Mouse (Mus musculus) bone marrow macrophage, adult 2 months (primary cell): Measurements from ENCODE around the gene Sectm1b. TPM values are rescaled to one million over a fixed set of nuclear protein-coding genes. Genes with fewer than 3 reads are reported as not detected.
"Not testable (repeated sequence)": the region's sequence is repeated elsewhere in the genome, so short reads cannot be mapped to it uniquely, and the experiment has no call there.

Experiments used
- H3K27ac ChIP-seq: 2 replicates; pipeline ENCODE4 v1.5.1; 2012; ENCODE audit warnings: low read depth, low read length; ENCODE audit not compliant: insufficient read depth
- H3K4me1 ChIP-seq: 2 replicates; pipeline ENCODE4 v1.6.1; 2012; ENCODE audit warnings: low read length; ENCODE audit not compliant: control insufficient read depth, insufficient read depth
- H3K4me3 ChIP-seq: 2 replicates; pipeline ENCODE4 v1.5.1; 2012; ENCODE audit warnings: mild to moderate bottlenecking, low read length, moderate library complexity; ENCODE audit not compliant: insufficient read depth
- CTCF ChIP-seq: IDR thresholded peaks from 2 replicates; pipeline ENCODE4 v1.5.1; 2012; ENCODE audit warnings: low read depth, mild to moderate bottlenecking, low read length, moderate library complexity
- POLR2A ChIP-seq: IDR thresholded peaks from 2 replicates; pipeline ENCODE4 v1.6.1; 2012; ENCODE audit warnings: mild to moderate bottlenecking, low read depth, low read length, borderline replicate concordance
- polyA plus RNA-seq: library from polyadenylated mRNA; stranded (reverse); fragments of >200 nt; gene quantifications from 2 replicates; pipeline ENCODE4 v1.2.4, GENCODE M21; 2012; ENCODE audit not compliant: missing spikeins, insufficient read depth, insufficient read length

Gene Sectm1b
- polyA plus RNA-seq, 1 experiment = not detected

DNA sequence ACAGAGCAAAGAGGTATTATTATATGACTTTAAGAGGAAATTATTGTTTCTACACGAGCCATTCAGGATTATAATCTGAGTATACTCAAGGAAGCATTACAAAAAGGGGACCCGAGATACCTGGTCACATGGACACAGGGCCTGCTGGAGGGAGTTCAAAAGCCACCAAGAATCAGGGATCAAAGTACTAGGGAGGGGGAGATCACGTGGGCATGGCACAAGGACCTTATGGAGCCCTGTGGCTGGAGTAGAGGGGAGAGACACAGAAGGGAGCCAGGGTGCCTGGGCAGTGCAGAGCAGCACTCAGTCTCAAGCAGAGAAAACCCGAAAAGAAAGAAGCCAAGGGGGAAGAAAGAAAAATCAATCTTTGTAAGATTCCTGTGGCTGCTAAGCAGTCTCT, 11.0 kb downstream of the Sectm1b start:
- no peak overlapping the region for H3K4me3 ChIP-seq
- no peak overlapping the region for H3K27ac ChIP-seq
- no peak for TF ChIP-seq CTCF
- no peak for TF ChIP-seq POLR2A
- H3K4me1 ChIP-seq = peaks cover 7% of the 10 kb centered on the region

DNA sequence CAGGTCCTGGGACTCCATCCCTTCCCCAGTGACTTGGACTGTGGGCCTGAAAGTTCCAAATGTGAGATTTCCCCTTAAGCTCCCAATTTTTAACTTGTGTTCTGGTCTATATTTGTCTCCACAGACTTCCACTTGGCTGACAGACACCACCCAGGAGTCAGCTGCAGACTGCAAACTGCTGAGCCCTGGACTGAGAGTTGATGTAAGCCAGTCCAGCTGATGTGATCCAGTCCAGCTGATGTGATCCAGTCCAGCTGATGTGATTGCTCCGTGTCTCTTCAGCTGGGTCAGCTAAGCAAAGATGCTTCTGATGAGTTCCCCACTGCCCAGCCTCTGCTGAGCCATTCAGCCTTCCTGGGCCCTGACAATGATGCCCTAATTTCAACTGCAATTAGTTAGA, 11.6 kb downstream of the Sectm1b start:
- Histone ChIP-seq H3K4me1 (peaks cover 5% of the 10 kb centered on the region), H3K4me3 (no peak overlapping the region), H3K27ac (no peak overlapping the region)
- TF ChIP-seq CTCF (no peak), POLR2A (no peak)

DNA sequence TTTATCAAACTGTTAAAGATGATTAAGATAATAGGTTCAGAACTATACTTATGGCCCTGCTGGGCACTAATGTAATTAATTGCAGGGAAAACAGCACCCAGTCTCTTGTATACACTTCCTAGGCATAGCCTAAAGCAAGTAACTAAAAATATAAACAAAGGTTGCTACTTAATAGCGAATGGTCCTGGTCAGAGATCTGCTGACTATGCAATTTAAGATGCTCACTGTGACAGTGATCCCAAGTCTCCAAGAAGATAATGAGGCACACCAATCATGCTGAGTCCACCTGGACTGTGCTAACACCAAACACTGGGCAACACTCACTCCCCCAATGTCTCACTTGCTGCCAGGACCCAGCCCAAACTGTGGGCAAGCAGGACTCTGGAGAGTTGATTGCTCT, 13.5 kb downstream of the Sectm1b start:
- Histone ChIP-seq H3K4me3 (no peak overlapping the region), H3K27ac (no peak overlapping the region), H3K4me1 (no peaks in the 10 kb centered on the region)
- no peak for TF ChIP-seq POLR2A
- no peak for TF ChIP-seq CTCF

DNA sequence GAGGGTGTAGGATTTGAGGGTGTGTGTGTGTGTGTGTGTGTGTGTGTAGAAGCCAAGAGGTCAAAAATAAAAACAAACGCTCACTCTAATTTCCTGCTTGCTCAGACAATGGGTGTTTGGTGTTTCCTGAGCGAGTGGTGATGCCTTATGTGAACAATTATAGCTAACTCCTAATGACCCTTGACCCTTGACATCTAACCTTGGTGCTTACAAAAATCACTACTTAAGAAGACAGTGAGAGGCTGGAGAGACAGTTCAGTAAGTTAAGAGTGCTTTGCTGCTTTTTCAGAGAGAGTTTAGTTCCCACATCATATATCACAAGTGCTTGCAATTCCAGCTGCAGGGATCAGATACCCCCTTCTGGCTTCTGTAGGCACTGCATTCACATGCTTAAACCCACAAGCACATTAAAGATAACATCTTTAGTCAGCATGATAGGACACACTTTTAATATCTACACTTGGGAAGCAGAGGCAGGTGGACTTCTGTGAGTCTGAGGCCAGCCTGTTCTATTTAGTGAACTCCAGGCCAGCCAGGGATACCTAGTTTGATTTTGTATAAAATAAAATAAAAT, 15.5 kb downstream of the Sectm1b start:
- Histone ChIP-seq H3K4me3 (no peak overlapping the region), H3K4me1 (no peaks in the 10 kb centered on the region), H3K27ac (no peak overlapping the region)
- TF ChIP-seq POLR2A = no peak

DNA sequence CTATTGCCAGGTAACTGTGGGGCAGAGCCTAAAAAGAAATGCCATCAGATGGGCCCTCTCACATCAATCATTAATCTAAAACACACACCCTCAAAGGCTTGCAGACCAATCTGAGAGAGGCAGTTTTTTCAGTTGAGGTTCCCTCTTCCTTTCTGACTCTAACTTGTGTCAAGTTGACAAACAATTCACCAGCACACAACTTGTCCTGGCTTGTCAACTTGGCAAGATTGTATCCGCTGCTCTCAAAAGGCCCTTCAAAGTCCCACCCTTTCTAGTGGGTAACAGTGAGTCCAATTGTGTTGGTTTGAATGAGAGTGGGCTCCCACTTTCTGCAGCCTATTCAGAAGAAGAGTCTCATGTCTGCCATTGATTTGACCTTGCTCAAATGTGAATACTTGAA, 18.1 kb downstream of the Sectm1b start:
- no peak for TF ChIP-seq CTCF
- TF ChIP-seq POLR2A = no peak
- Histone ChIP-seq H3K27ac (no peak overlapping the region), H3K4me3 (no peak overlapping the region), H3K4me1 (no peaks in the 10 kb centered on the region)

DNA sequence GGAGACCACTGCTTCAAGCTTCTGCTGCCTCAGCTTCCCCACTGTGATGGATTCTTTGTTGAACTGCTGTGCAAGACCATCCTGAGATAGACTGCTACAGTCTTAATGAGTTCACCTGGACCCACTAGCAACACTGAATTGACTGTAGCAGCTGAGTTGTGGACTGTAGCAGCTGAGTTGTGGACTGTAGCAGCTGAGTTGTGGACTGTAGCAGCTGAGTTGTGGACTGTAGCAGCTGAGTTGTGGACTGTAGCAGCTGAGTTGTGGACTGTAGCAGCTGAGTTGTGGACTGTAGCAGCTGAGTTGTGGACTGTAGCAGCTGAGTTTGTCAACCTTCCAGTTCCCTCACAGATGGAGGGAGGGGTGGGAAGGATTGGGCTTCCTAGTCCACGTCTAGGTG, 20.3 kb downstream of the Sectm1b start:
- not testable (repeated sequence) for H3K4me1 ChIP-seq, H3K27ac ChIP-seq, H3K4me3 ChIP-seq

DNA sequence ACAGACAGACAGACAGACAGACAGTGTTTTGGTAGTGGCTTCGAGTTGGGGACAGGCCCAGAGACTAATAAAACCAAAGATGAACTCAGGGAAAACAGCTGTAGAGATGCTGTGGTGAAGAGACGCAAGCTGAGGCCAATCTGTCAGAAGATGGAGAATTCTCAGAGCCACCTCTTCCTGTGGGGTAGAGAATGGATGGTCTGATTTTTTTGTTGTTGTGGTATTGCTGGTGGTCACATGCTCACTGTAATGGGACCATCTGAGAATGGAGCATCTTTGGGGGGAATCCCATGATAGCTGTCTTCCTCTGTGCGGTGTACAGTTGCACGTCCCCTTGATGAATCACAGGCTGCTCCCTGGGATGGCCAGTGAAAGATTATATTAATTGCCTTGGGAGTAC, 20.9 kb downstream of the Sectm1b start:
- Histone ChIP-seq H3K4me1 (no peaks in the 10 kb centered on the region), H3K27ac (no peak overlapping the region), H3K4me3 (no peak overlapping the region)
- TF ChIP-seq POLR2A (no peak), CTCF (no peak)

DNA sequence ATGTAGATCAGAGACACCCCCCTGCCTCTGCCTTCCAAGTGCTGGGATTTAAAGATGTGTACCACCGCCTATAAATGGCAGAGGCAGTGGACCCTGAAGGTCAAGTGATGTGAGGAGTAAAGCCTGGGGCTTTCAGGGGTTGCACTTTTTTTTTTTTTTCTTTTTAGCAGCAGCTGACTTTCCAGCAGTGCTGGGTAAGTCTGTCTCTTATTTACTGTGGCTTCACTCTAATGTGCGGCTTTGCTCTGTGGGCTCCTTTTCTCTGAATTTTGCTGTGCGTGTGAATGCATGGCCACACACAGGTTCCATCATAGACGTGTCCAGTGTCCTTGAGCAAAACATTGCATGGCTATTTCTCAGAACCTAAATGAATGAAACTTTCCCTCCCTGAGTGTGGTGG, 21.7 kb downstream of the Sectm1b start:
- Histone ChIP-seq H3K27ac (no peak overlapping the region), H3K4me3 (no peak overlapping the region), H3K4me1 (no peaks in the 10 kb centered on the region)
- no peak for TF ChIP-seq POLR2A
- TF ChIP-seq CTCF = no peak

DNA sequence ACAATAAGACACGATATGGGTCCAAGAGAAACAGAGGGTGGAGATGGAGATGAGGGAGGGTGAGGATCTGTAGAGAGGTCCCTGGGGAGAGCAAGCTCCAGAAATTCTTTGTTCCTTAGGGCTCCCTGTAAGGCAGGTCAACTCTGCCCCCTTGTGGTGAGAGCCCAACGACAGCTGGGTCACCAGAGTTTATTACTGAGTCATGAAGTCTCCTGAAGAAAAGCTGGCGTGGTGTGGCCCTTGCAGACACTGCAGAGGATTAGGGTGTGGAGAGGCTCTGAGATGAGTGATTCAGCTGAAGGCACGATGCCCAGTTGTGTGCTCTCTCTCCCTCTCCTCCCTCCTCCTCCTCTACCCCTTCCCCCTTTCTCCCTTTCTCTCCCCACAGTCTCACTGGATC, 22.2 kb downstream of the Sectm1b start:
- no peak overlapping the region for H3K27ac ChIP-seq
- peak; percentile 43 for TF ChIP-seq CTCF
- TF ChIP-seq POLR2A = no peak
- no peaks in the 10 kb centered on the region for H3K4me1 ChIP-seq
- H3K4me3 ChIP-seq = no peak overlapping the region

DNA sequence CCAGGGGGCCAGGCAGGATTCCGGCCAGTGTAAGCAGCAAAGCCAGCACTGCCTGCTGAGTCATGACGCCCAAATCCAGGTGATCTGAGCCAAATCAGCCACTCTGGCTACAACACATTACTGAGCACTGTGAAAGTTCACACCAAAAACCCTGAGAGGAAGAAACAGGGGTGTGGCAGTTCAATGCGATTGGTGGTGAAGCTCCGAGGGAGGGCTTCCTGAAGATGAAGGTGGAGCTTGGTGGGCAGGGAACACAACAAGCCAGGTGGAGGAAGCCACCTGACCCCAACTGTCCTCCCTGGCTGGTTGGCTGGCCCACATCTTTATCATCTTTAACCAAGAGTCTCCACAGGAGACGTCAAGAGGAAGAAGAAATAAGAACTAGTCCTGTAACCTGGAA, 24.1 kb downstream of the Sectm1b start, which contains the start of gene Cd7:
Gene Cd7 (minus strand): TSS at position 117 of the 400 bp plus-strand sequence.
- TF ChIP-seq POLR2A = no peak
- no peak for TF ChIP-seq CTCF
- H3K27ac ChIP-seq = no peak within 1 kb of the TSS
- H3K4me3 ChIP-seq = no peak within 1 kb of the TSS
- no peaks in the 10 kb centered on the region for H3K4me1 ChIP-seq
